Mouse (Mus musculus) gastrocnemius, adult 8-10 months (tissue): ENCODE data around the gene Olfr701. TPM values are rescaled to one million over a fixed set of nuclear protein-coding genes. Genes with fewer than 3 reads are reported as not detected.

Source experiments
- DNase-seq, 2 experiments: peaks; one replicate each; pipeline ENCODE4 v3.0.0; 2022; ENCODE audit warnings: low spot score in 2 of 2
- total RNA-seq, 4 experiments: library from RNA; stranded (reverse); gene quantifications; 2 replicates each; pipeline ENCODE4 v1.2.4; 2022

The Olfr701 gene
- total RNA-seq = not detected

- DNase-seq = no peak
Observed at GRCm38 (mm10) chr7:106813829-106814228, at the start of gene Olfr701. TSS of gene Olfr701 (plus strand) at chr7:106814129.

- no peak for DNase-seq
Observed at GRCm38 (mm10) chr7:106788330-106788729, 25.6 kb upstream of the Olfr701 start.

- DNase-seq = no peak
Observed at GRCm38 (mm10) chr7:106793098-106793497, 20.8 kb upstream of the Olfr701 start, which contains the start of gene Olfr699. TSS of gene Olfr699 (minus strand) at chr7:106793198.

- no peak for DNase-seq
Observed at GRCm38 (mm10) chr7:106808734-106809133, 5.2 kb upstream of the Olfr701 start, which contains the start of gene Olfr700. TSS of gene Olfr700 (minus strand) at chr7:106808834.

- DNase-seq = no peak
Observed at GRCm38 (mm10) chr7:106815775-106816174, 1.8 kb downstream of the Olfr701 start.

GRCm38 (mm10) chr7:106818414-106818813 lies 4.5 kb downstream of the Olfr701 start:
- no peak for DNase-seq

- DNase-seq = no peak
Observed at GRCm38 (mm10) chr7:106833793-106834192, 19.9 kb downstream of the Olfr701 start, which contains the start of gene Olfr702. TSS of gene Olfr702 (minus strand) at chr7:106833893.

- no peak for DNase-seq
Observed at GRCm38 (mm10) chr7:106843060-106843459, 29.1 kb downstream of the Olfr701 start, which contains the start of gene Olfr703. TSS of gene Olfr703 (plus strand) at chr7:106843360.

- DNase-seq = no peak
Observed at GRCm38 (mm10) chr7:106862885-106863284, 49.0 kb downstream of the Olfr701 start, which contains the start of gene Olfr704. TSS of gene Olfr704 (plus strand) at chr7:106863185.

Other genes starting within 250 kb of the Olfr701 start
- not detected for gene Olfr693, start 133.5 kb upstream of the Olfr701 start, total RNA-seq
- gene Olfr694, start 122.3 kb upstream of the Olfr701 start, total RNA-seq = not detected
- gene Olfr695, start 97.7 kb upstream of the Olfr701 start, total RNA-seq = not detected
- gene Olfr697, start 71.7 kb upstream of the Olfr701 start, total RNA-seq = not detected
- gene Olfr698, start 58.7 kb upstream of the Olfr701 start, total RNA-seq = not detected
- not detected for gene Olfr699, start 20.9 kb upstream of the Olfr701 start, total RNA-seq
- not detected for gene Olfr700, start 5.3 kb upstream of the Olfr701 start, total RNA-seq
- gene Olfr702, start 19.8 kb downstream of the Olfr701 start, total RNA-seq = not detected
- gene Olfr703, start 29.2 kb downstream of the Olfr701 start, total RNA-seq = not detected
- gene Olfr704, start 49.1 kb downstream of the Olfr701 start, total RNA-seq = not detected
- not detected for gene Olfr705, start 62.8 kb downstream of the Olfr701 start, total RNA-seq
- not detected for gene Olfr706, start 74.0 kb downstream of the Olfr701 start, total RNA-seq
- gene Olfr707, start 87.1 kb downstream of the Olfr701 start, total RNA-seq = not detected
- gene Olfr1532-ps1, start 93.9 kb downstream of the Olfr701 start, total RNA-seq = not detected
- gene Olfr709-ps1, start 118.1 kb downstream of the Olfr701 start, total RNA-seq = not detected
- gene Olfr710, start 134.2 kb downstream of the Olfr701 start, total RNA-seq = not detected
- not detected for gene Olfr6, start 149.8 kb downstream of the Olfr701 start, total RNA-seq
- not detected for gene Olfr711, start 161.3 kb downstream of the Olfr701 start, total RNA-seq
- not detected for gene Olfr2, start 191.9 kb downstream of the Olfr701 start, total RNA-seq
- gene Olfr713, start 217.0 kb downstream of the Olfr701 start, total RNA-seq = not detected